In genomic region chr14:87140327-87140962, GRCm38 (mm10) we compare ENCODE assay signal across 8 mouse cellular contexts. TPM values are rescaled to one million over a fixed set of nuclear protein-coding genes. Genes with fewer than 3 reads are reported as not detected.
DNase-seq lines count a peak whose midpoint lies in the region; ATAC-seq and TF ChIP-seq lines count a peak whose summit lies in the region.

No protein-coding gene starts in this region.

- TF ChIP-seq CTCF in kidney, postnatal 0 days (IDR thresholded peaks at IDR 0.05; ENCODE audit: low read depth), result no peak

- no peaks in the 10 kb centered on the region for H3K27me3 ChIP-seq in forebrain, embryonic 10.5 days (ENCODE audit: poor library complexity, severe bottlenecking)
- H3K27me3 ChIP-seq in kidney, postnatal 0 days (ENCODE audit: insufficient read depth, low read length), result no peaks in the 10 kb centered on the region
- H3K27me3 ChIP-seq in midbrain, embryonic 15.5 days (replicated peaks), result no peaks in the 10 kb centered on the region

- peak overlapping the region; percentile 92 for H3K27ac ChIP-seq in forebrain, embryonic 10.5 days
- H3K27ac ChIP-seq in kidney, postnatal 0 days, result no peak overlapping the region
- H3K27ac ChIP-seq in midbrain, embryonic 15.5 days, result no peak overlapping the region

- peak; percentile 31 for DNase-seq in kidney, adult 9 months
- no peak for DNase-seq in kidney, adult 18-20 months
- DNase-seq in Muller cell, postnatal 12 days (ENCODE audit: inconsistent ontology term), result peak; percentile 88
- DNase-seq in forebrain, embryonic 10.5 days (ENCODE audit: extremely low spot score, low spot score), result no peak
- peak; percentile 66 for DNase-seq in kidney, postnatal 0 days (ENCODE audit: low spot score)
- no peak for DNase-seq in yolk sac, embryonic 10.5 days (ENCODE audit: low spot score)
- DNase-seq in frontal cortex, postnatal 25 days (ENCODE audit: low spot score in 2 of 2), result no peak

- peak; percentile 40 for ATAC-seq in kidney, postnatal 0 days (replicated peaks; ENCODE audit: low FRiP score, low read depth)
- ATAC-seq in midbrain, embryonic 15.5 days (replicated peaks), result no peak; the same call in 1 of the 2 replicates

- peaks cover 18% of the 10 kb centered on the region for H3K36me3 ChIP-seq in forebrain, embryonic 10.5 days (replicated peaks)
- H3K36me3 ChIP-seq in kidney, postnatal 0 days (ENCODE audit: insufficient read depth, low read length), result no peaks in the 10 kb centered on the region
- no peaks in the 10 kb centered on the region for H3K36me3 ChIP-seq in midbrain, embryonic 15.5 days (replicated peaks)

- no peaks in the 10 kb centered on the region for H3K9me3 ChIP-seq in forebrain, embryonic 10.5 days
- H3K9me3 ChIP-seq in kidney, postnatal 0 days (replicated peaks; ENCODE audit: low read length), result no peaks in the 10 kb centered on the region
- no peaks in the 10 kb centered on the region for H3K9me3 ChIP-seq in midbrain, embryonic 15.5 days

- peak overlapping the region; percentile 60 for H3K9ac ChIP-seq in kidney, postnatal 0 days (ENCODE audit: low read depth, low read length)
- peak overlapping the region; percentile 42 for H3K9ac ChIP-seq in midbrain, embryonic 15.5 days

- H3K4me3 ChIP-seq in forebrain, embryonic 10.5 days, result peak overlapping the region; percentile 80
- H3K4me3 ChIP-seq in kidney, postnatal 0 days (replicated peaks; ENCODE audit: low read depth, low read length), result peak overlapping the region; percentile 76
- H3K4me3 ChIP-seq in midbrain, embryonic 15.5 days, result peak overlapping the region; percentile 84

- peaks cover 14% of the 10 kb centered on the region for H3K4me1 ChIP-seq in forebrain, embryonic 10.5 days
- H3K4me1 ChIP-seq in kidney, postnatal 0 days (replicated peaks; ENCODE audit: insufficient read depth, low read length), result no peaks in the 10 kb centered on the region
- peaks cover 11% of the 10 kb centered on the region for H3K4me1 ChIP-seq in midbrain, embryonic 15.5 days

- WGBS in forebrain, embryonic 10.5 days, result 4% methylated on average over 17 of the region's 17 CpGs
- WGBS in kidney, postnatal 0 days, result under 1% methylated on average over 17 of the region's 17 CpGs
- 5% methylated on average over 17 of the region's 17 CpGs for WGBS in midbrain, embryonic 15.5 days

- peak overlapping the region; percentile 85 for H3K4me2 ChIP-seq in kidney, postnatal 0 days (ENCODE audit: low read length)
- peak overlapping the region; percentile 89 for H3K4me2 ChIP-seq in midbrain, embryonic 15.5 days

RNA-seq across cellular contexts. Expression of gene Diaph3, which starts 0.6 kb away (rescaled TPM):
- polyA plus RNA-seq in forebrain, embryonic 10.5 days (2016; fragmentation: Nextera tagmentation; extraction: Ambion mirVana), result 12.7 and 14.0 TPM in 2 replicates
- 2.9 and 3.1 TPM in 2 replicates for polyA plus RNA-seq in kidney, postnatal 0 days (2015; fragmentation: Nextera tagmentation; extraction: Ambion mirVana)
- polyA plus RNA-seq in midbrain, embryonic 15.5 days (2015; fragmentation: Nextera tagmentation; extraction: Ambion mirVana), result 3.4 and 3.8 TPM in 2 replicates

Comparison
In these comparisons a context has a peak if more than half of its experiments do, and no peak if none do; other contexts are left out.
1. DNase-seq: peak in kidney, adult 9 months (single experiment), Muller cell, postnatal 12 days (single experiment) and kidney, postnatal 0 days (single experiment); none in kidney, adult 18-20 months (single experiment), forebrain, embryonic 10.5 days (single experiment), yolk sac, embryonic 10.5 days (single experiment) and frontal cortex, postnatal 25 days (0 of 2).
2. Peak in every context shown above with its lines, with median percentiles within 50 percentile points of each other: H3K4me3 ChIP-seq.